Comparison of ENCODE assay signal across 14 mouse cellular contexts in genomic region chr3:87240909-87241308, GRCm38 (mm10).
"Had no signal": no experiment of that assay in that cellular context is flagged by ENCODE, and none has a peak within 500 bp of the region (broad histone marks: within the 10 kb centered on the region; RNA-seq: fewer than 3 reads in every experiment).

No protein-coding gene starts in this region.

- H3K27ac ChIP-seq: macrophage; midbrain, embryonic 12.5 days; neural tube, embryonic 12.5 days; stomach, embryonic 15.5 days; stomach, postnatal 0 days had no signal

- H3K4me1 ChIP-seq: megakaryocyte, embryonic 14.5 days; midbrain, embryonic 12.5 days; neural tube, embryonic 12.5 days; stomach, embryonic 15.5 days had no signal

- H3K36me3 ChIP-seq: midbrain, embryonic 12.5 days; neural tube, embryonic 12.5 days; stomach, embryonic 15.5 days had no signal

- H3K27me3 ChIP-seq: midbrain, embryonic 12.5 days; neural tube, embryonic 12.5 days; stomach, embryonic 15.5 days had no signal

- H3K4me3 ChIP-seq: megakaryocyte, embryonic 14.5 days; midbrain, embryonic 12.5 days; neural tube, embryonic 12.5 days; stomach, embryonic 15.5 days had no signal

- DNase-seq: lung, adult 18-20 months; lung, embryonic 14.5 days; lung, postnatal 14 days; lung, postnatal 36 days; midbrain, embryonic 14.5 days; right cerebral cortex, postnatal 14 days; thymus, postnatal 14 days; thymus, postnatal 36 days had no signal
